Mouse (Mus musculus) MEL (cell line): ENCODE measurements around the gene Stkld1. TPM values are rescaled to one million over a fixed set of nuclear protein-coding genes. Genes with fewer than 3 reads are reported as not detected.

Source experiments
- DNase-seq: peaks from one replicate; pipeline ENCODE4 v3.0.0; 2011; ENCODE audit warnings: low read depth, low spot score
- H3K27ac ChIP-seq: 2 replicates; pipeline ENCODE4 v1.5.1; 2012; ENCODE audit warnings: low read depth, mild to moderate bottlenecking, control low read depth, low read length, moderate library complexity; ENCODE audit not compliant: control insufficient read depth
- H3K27me3 ChIP-seq, 2 experiments: fragments of 150-350 bp in 1 of 2; sonication (generic) in 1 of 2; 2 replicates each; pipeline ENCODE4 v1.6.1; 2012; ENCODE audit warnings: low read length in 2 of 2, mild to moderate bottlenecking in 2 of 2, improper control_type of control experiment in 1 of 2, moderate library complexity in 1 of 2; ENCODE audit not compliant: insufficient read depth in 2 of 2, control insufficient read depth in 1 of 2
- H3K36me3 ChIP-seq, 2 experiments: 2 replicates each; pipeline ENCODE4 v1.6.1; 2012 to 2014; ENCODE audit warnings: low read length in 2 of 2, improper control_type of control experiment in 1 of 2, inconsistent platforms in 1 of 2, mild to moderate bottlenecking in 1 of 2; ENCODE audit not compliant: insufficient read depth in 2 of 2, control insufficient read depth in 1 of 2
- H3K4me1 ChIP-seq, 2 experiments: fragments of 150-350 bp in 1 of 2; sonication (generic) in 1 of 2; 2 replicates each; pipeline ENCODE4 v1.6.1; 2012; ENCODE audit warnings: low read length in 2 of 2, improper control_type of control experiment in 1 of 2, mild to moderate bottlenecking in 1 of 2; ENCODE audit not compliant: insufficient read depth in 2 of 2, control insufficient read depth in 1 of 2
- H3K4me3 ChIP-seq, 2 experiments: fragments of 150-350 bp in 1 of 2; sonication (generic) in 1 of 2; 2 replicates each; pipeline ENCODE4 v1.5.1; 2012; ENCODE audit warnings: low read depth in 2 of 2, low read length in 2 of 2, mild to moderate bottlenecking in 2 of 2, moderate library complexity in 2 of 2, control low read depth in 1 of 2, improper control_type of control experiment in 1 of 2; ENCODE audit not compliant: control insufficient read depth in 1 of 2, insufficient read depth in 1 of 2
- H3K79me2 ChIP-seq: 2 replicates; pipeline ENCODE4 v1.6.1; 2012; ENCODE audit warnings: mild to moderate bottlenecking, low read length, moderate library complexity; ENCODE audit not compliant: control insufficient read depth, poor library complexity, insufficient read depth
- H3K9ac ChIP-seq: 2 replicates; pipeline ENCODE4 v1.6.1; 2012; ENCODE audit warnings: low read depth, mild to moderate bottlenecking, control low read depth, low read length, moderate library complexity; ENCODE audit not compliant: control insufficient read depth, poor library complexity, severe bottlenecking
- H3K9me3 ChIP-seq: fragments of 150-350 bp; sonication (generic); replicated peaks from 2 replicates; pipeline ENCODE4 v1.6.1; 2012; ENCODE audit warnings: mild to moderate bottlenecking, low read length, improper control_type of control experiment, moderate library complexity; ENCODE audit not compliant: insufficient read depth
- BHLHE40 ChIP-seq: IDR thresholded peaks from 2 replicates; pipeline ENCODE4 v1.6.1; 2012; ENCODE audit warnings: low read depth, mild to moderate bottlenecking, inconsistent platforms, low read length, improper control_type of control experiment, borderline replicate concordance
- CHD1 ChIP-seq: IDR thresholded peaks from 2 replicates; pipeline ENCODE4 v1.6.1; 2012; ENCODE audit warnings: low read depth, mild to moderate bottlenecking, inconsistent platforms, low read length, improper control_type of control experiment
- E2F4 ChIP-seq: IDR thresholded peaks from 2 replicates; pipeline ENCODE4 v1.6.1; 2011; ENCODE audit warnings: low read depth, low read length, improper control_type of control experiment, borderline replicate concordance
- EP300 ChIP-seq, 2 experiments: IDR thresholded peaks; 2 replicates each; pipeline ENCODE4 v1.6.1; 2011; ENCODE audit warnings: improper control_type of control experiment in 2 of 2, low read length in 2 of 2, low read depth in 1 of 2, mild to moderate bottlenecking in 1 of 2
- ETS1 ChIP-seq: IDR thresholded peaks from 2 replicates; pipeline ENCODE4 v1.6.1; 2012; ENCODE audit warnings: low read depth, mild to moderate bottlenecking, inconsistent platforms, low read length, improper control_type of control experiment, moderate library complexity
- GABPA ChIP-seq: IDR thresholded peaks from 2 replicates; pipeline ENCODE4 v1.6.1; 2012; ENCODE audit warnings: low read depth, mild to moderate bottlenecking, inconsistent platforms, low read length, improper control_type of control experiment, moderate library complexity
- GATA1 ChIP-seq: IDR thresholded peaks from 2 replicates; pipeline ENCODE4 v1.6.1; 2011; ENCODE audit warnings: low read depth, low read length, improper control_type of control experiment
- KAT2A ChIP-seq: conservative IDR thresholded peaks from 2 replicates; pipeline ENCODE4 v1.6.1; 2012; ENCODE audit warnings: low read depth, low read length, improper control_type of control experiment, inconsistent platforms
- MAX ChIP-seq: IDR thresholded peaks from 2 replicates; pipeline ENCODE4 v1.6.1; 2011; ENCODE audit warnings: low read length, improper control_type of control experiment
- MAZ ChIP-seq: IDR thresholded peaks from 2 replicates; pipeline ENCODE4 v1.6.1; 2012; ENCODE audit warnings: low read depth, mild to moderate bottlenecking, inconsistent platforms, low read length, improper control_type of control experiment
- MYB ChIP-seq: IDR thresholded peaks from 2 replicates; pipeline ENCODE4 v1.6.1; 2011; ENCODE audit warnings: mild to moderate bottlenecking, low read depth, low read length, improper control_type of control experiment
- NRF1 ChIP-seq: IDR thresholded peaks from 2 replicates; pipeline ENCODE4 v1.6.1; 2014; ENCODE audit warnings: low read depth, mild to moderate bottlenecking, inconsistent platforms, low read length, improper control_type of control experiment, moderate library complexity; ENCODE audit not compliant: poor library complexity, insufficient read depth, severe bottlenecking
- POLR2AphosphoS2 ChIP-seq: IDR thresholded peaks from 2 replicates; pipeline ENCODE4 v1.6.1; 2011; ENCODE audit warnings: low read length, improper control_type of control experiment
- POLR2AphosphoS5 ChIP-seq: IDR thresholded peaks from 2 replicates; pipeline ENCODE4 v1.6.1; 2012; ENCODE audit warnings: low read depth, borderline replicate concordance, mild to moderate bottlenecking, inconsistent platforms, low read length, moderate library complexity, mixed read lengths
- SIN3A ChIP-seq: IDR thresholded peaks from 2 replicates; pipeline ENCODE4 v1.6.1; 2012; ENCODE audit warnings: low read length, improper control_type of control experiment, inconsistent platforms
- USF1 ChIP-seq: IDR thresholded peaks from 2 replicates; pipeline ENCODE4 v1.6.1; 2014; ENCODE audit warnings: low read depth, mild to moderate bottlenecking, inconsistent platforms, low read length, improper control_type of control experiment, moderate library complexity
- USF2 ChIP-seq, 2 experiments: IDR thresholded peaks; 2 replicates each; pipeline ENCODE4 v1.6.1; 2011 to 2012; ENCODE audit warnings: improper control_type of control experiment in 2 of 2, low read length in 2 of 2, borderline replicate concordance in 1 of 2, inconsistent platforms in 1 of 2, low read depth in 1 of 2, mild to moderate bottlenecking in 1 of 2; ENCODE audit not compliant: insufficient read depth in 1 of 2
- ZKSCAN1 ChIP-seq: IDR thresholded peaks from 2 replicates; pipeline ENCODE4 v1.6.1; 2012; ENCODE audit warnings: low read depth, mild to moderate bottlenecking, inconsistent platforms, low read length, improper control_type of control experiment, moderate library complexity
- ZMIZ1 ChIP-seq: IDR thresholded peaks from 2 replicates; pipeline ENCODE4 v1.6.1; 2012; ENCODE audit warnings: low read depth, mild to moderate bottlenecking, inconsistent platforms, low read length, improper control_type of control experiment, moderate library complexity
- ZNF384 ChIP-seq: IDR thresholded peaks from 2 replicates; pipeline ENCODE4 v1.6.1; 2012; ENCODE audit warnings: low read depth, mild to moderate bottlenecking, inconsistent platforms, low read length, improper control_type of control experiment
- polyA plus RNA-seq, 2 experiments: library from polyadenylated mRNA; stranded (reverse) in 1 of 2; unstranded in 1 of 2; fragments of >175 nt in 1 of 2; fragments of >200 nt in 1 of 2; gene quantifications; 2 replicates each; pipeline versions ENCODE4 v1.2.1 to v1.2.4; 2012; ENCODE audit warnings: low replicate concordance in 2 of 2, low read depth in 1 of 2; ENCODE audit not compliant: insufficient read length in 2 of 2, insufficient read depth in 1 of 2, missing spikeins in 1 of 2
- total RNA-seq: library from RNA; depleted of rRNA; stranded (reverse); fragments of 300-350 nt; gene quantifications from 2 replicates; pipeline ENCODE4 v1.2.3, GENCODE M21; 2012

The Stkld1 gene
- total and polyA plus RNA-seq, 3 experiments, result 0.25 TPM; not detected in 2

- Histone ChIP-seq H3K4me3 (no peak overlapping the region), H3K9me3 (no peaks in the 10 kb centered on the region), H3K9ac (no peak overlapping the region), H3K4me1 (no peaks in the 10 kb centered on the region), H3K36me3 (peaks cover 0 to 9% of the 10 kb centered on the region in 2 experiments; a peak in 2 of 4 replicates), H3K27me3 (no peaks in the 10 kb centered on the region), H3K79me2 (no peaks in the 10 kb centered on the region), H3K27ac (no peak overlapping the region)
- DNase-seq, result no peak
- TF ChIP-seq USF1, result no peak
- TF ChIP-seq MAZ, result no peak
- no peak for TF ChIP-seq POLR2AphosphoS5
- no peak for TF ChIP-seq ZKSCAN1
- no peak for TF ChIP-seq GABPA
- no peak for TF ChIP-seq GATA1
These were observed 17.6 kb downstream of the Stkld1 start for GRCm38 (mm10) chr2:26951346-26951905.

GRCm38 (mm10) chr2:26952193-26952592 is 18.3 kb downstream of the Stkld1 start:
- no peaks in the 10 kb centered on the region for H3K27me3 ChIP-seq
- peaks cover 0 to 12% of the 10 kb centered on the region in 2 experiments; a peak in 2 of 4 replicates for H3K36me3 ChIP-seq
- TF ChIP-seq ZKSCAN1 (no peak), MAX (no peak), NRF1 (no peak), MYB (no peak), USF2 (IDR thresholded peaks at IDR 0.05; ENCODE audit: borderline replicate concordance in 1 of 2, insufficient read depth in 1 of 2, low read depth in 1 of 2, low read length in 2 of 2) (no peak), KAT2A (no peak), ETS1 (no peak), GATA1 (no peak), CHD1 (no peak), ZNF384 (no peak), EP300 (IDR thresholded peaks at IDR 0.05; ENCODE audit: low read depth in 1 of 2, low read length in 2 of 2) (no peak), SIN3A (no peak), MAZ (no peak), POLR2AphosphoS2 (no peak; the same call in 1 of the 2 replicates), BHLHE40 (no peak), E2F4 (no peak), ZMIZ1 (no peak)
- no peak overlapping the region for H3K27ac ChIP-seq
- no peaks in the 10 kb centered on the region for H3K9me3 ChIP-seq
- H3K79me2 ChIP-seq, result no peaks in the 10 kb centered on the region
- no peak for DNase-seq
- H3K9ac ChIP-seq, result no peak overlapping the region
- H3K4me1 ChIP-seq, result no peaks in the 10 kb centered on the region
- no peak overlapping the region for H3K4me3 ChIP-seq
